Mouse (Mus musculus) spleen, adult 2 months (tissue): Measurements from ENCODE around the gene Myo3b.

Experiments used
- CTCF ChIP-seq: fragments of 200-500 bp; IDR thresholded peaks from 2 replicates; pipeline ENCODE4 v1.5.1; 2011; ENCODE audit warnings: mild to moderate bottlenecking, inconsistent platforms; ENCODE audit not compliant: insufficient read depth, insufficient read length, insufficient replicate concordance; ENCODE audit errors: extremely low read depth
- POLR2A ChIP-seq: fragments of 200-500 bp; IDR thresholded peaks from 2 replicates; pipeline ENCODE4 v1.6.1; 2011; ENCODE audit warnings: low read depth, low read length, inconsistent platforms

DNA sequence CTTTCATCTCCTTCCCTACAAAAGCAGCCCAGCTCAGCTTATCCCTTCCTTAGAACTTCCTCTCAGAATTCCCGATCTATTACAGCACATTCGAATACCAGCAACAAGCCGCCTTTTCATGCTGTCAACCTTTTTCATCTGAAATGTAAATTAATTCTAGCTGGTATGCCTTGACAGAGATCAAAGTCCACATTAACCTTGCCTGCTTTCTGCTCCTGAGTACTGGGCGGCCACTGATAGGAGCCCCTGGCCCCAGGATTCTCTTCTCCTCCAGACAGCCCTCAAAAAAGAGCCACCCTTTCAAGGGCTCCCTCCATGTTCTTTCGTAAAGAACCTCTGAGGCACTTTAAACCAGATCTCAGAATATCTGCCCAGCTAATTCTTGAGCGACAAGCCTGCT lies 278.9 kb downstream of the Myo3b start:
- TF ChIP-seq CTCF = no peak
- TF ChIP-seq POLR2A = no peak
